Mouse (Mus musculus): ENCODE data around the gene Ciart.
"Not testable (repeated sequence)": the region's sequence is repeated elsewhere in the genome, so short reads cannot be mapped to it uniquely, and the experiment has no call there.

Ciart gene

DNA sequence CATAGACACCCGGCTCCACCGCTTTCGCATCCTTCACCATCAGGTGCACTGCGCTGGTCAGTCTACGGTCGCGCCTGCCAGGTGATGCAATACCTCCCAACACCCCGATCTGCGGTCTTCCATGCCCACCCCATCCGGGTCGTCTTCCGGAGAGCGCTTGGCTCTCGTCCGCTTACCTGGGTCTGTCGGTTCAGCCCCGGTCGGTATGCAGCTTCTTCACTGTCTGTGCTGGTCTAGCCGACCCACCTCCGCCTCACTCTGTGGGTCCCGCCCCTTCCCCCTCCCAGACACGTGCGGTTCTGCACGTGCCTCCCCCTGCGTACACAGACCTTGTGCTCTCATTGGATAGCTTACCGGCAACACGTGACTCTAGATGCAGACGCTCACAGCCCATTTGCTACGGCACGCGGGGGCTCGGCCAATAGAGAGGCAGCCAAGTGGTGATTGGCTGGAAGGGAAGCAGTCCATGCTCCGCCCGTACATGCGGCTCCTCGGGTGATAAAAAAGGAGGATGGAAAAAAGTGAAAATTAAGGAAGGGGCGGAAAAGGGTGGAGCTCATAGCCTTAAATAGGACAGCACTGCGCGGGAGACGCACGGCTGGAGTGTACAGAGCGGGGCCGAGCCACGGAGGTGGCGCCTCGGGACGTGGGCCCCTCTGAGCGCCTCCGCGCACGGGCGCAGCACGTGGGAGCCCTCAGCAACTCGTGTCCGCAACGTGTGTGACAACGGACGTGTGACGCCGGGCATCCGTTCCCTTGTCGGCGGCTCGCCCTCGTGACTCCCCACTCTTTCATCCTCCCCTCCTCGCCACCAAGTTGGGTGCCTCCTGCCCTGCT lies at the start of gene Ciart:
Gene Ciart, minus strand, starts transcription at position 273 of the 837 bp plus-strand sequence.
- DNase-seq (ENCODE audit: low spot score), result peak; percentile 99

GRCm38 (mm10) chr3:95931471-95931870 lies 49.4 kb upstream of the Ciart start:
- DNase-seq (ENCODE audit: low spot score), result no peak

GRCm38 (mm10) chr3:95930471-95930789 lies 48.4 kb upstream of the Ciart start:
- no peak for DNase-seq (ENCODE audit: low spot score)

- DNase-seq (ENCODE audit: low spot score), result peak; percentile 66
Measured at GRCm38 (mm10) chr3:95929581-95930470, 47.8 kb upstream of the Ciart start.

DNA sequence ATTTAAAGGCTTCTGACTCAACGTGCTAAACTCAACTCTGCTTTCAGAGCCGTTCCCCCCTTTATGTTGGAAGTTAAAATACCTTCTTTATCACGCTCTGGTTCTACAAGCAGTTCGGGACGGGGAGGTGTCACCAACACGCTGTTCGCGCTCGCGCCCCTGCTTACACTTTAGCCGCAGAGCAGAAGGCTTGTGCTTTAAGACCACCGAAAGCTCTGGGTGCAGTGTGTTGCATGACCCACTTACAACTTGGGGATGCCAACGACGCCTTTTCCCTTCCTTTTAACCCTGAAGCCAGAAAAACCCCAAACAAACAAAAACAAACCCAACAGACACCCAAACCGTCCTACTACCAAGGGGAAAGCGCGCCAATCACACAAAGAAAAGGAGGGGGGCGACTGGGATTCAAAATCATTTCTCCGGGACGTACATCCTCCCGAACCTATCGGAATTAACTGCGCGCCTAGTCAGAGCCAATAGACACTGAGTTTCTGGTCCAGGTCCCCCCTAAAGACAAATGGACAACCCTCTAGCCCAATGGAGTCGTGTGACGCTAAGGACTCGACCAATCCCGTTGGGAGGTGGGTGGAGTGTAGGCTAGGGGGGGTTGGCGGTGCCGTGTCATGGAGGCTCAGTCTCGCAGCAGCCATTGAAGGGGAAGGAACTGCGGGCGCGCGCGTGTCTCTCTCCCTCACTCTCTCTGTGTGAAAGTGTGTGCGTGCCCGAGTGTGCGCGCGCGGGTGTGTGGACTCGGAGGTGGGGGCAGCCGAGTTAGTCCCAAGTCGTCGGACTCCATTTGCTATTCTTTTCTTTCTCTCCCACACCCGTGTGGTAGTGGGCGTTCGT lies 46.8 kb upstream of the Ciart start, which contains the start of gene Anp32e:
Gene Anp32e, plus strand, starts transcription at position 589 of the 846 bp plus-strand sequence.
- DNase-seq (ENCODE audit: low spot score), result peak; percentile 97

GRCm38 (mm10) chr3:95928261-95928657 lies 46.2 kb upstream of the Ciart start:
- no peak for DNase-seq (ENCODE audit: low spot score)

GRCm38 (mm10) chr3:95925087-95925486 lies 43.0 kb upstream of the Ciart start:
- DNase-seq (ENCODE audit: low spot score), result no peak

DNA sequence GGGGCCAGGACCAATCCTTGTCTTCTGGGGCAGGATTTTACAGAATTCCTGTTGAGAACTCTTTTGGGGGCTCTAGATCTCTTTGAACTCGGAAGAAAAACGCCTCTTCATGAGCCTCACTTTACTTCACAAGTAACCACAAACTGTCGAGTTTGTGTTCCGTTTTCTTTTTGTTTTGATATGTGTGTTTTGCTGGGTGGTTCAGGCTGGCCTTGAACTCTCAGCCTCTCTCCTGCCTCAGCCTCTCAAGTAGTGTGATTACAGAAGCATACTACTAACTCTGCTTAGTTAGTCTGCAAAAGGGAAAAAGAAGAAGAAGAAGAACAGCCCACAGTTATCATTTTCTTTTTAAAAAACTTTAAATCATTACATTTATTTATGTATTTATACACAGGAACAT lies 42.1 kb upstream of the Ciart start:
- DNase-seq (ENCODE audit: low spot score), result no peak

DNA sequence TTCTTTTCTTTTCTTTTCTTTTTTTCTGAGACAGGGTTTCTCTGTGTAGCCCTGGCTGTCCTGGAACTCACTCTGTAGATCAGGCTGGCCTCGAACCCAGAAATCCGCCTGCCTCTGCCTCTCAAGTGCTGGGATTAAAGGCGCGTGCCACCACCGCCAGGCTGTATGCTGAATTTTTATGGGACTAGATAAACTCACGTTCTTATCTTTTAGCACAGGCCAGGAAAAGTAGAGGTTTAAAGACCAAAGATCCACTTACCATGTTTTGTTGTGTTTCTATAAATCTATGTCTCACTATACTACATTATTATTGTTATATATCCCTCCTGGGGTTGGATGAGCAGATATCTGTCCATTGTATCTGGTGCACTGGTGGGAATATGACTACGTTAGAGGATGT lies 41.4 kb upstream of the Ciart start:
- DNase-seq (ENCODE audit: low spot score), result not testable (repeated sequence)

DNA sequence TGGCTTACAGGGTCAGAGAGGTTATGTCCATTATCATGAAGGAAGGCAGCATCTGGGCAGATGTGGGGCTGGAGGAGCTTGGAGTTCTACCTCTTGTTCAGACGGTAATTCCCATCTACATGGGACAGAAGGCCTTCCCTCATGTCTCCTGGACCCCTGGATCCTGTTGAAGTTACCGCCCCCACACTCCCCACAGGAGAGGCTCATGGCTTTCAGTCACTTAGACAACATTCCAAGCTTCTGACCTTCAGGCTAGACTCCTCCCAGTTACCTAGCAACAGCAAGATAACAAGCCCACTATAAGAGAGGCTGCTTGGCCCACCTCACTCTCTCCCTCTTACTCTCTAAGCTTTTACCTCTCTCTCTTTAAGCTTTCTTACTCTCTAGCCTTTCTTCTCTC lies 38.5 kb upstream of the Ciart start:
- DNase-seq (ENCODE audit: low spot score), result not testable (repeated sequence)

- no peak for DNase-seq (ENCODE audit: low spot score)
Measured at GRCm38 (mm10) chr3:95916760-95917159, 34.7 kb upstream of the Ciart start.

GRCm38 (mm10) chr3:95914706-95915105 lies 32.7 kb upstream of the Ciart start:
- no peak for DNase-seq (ENCODE audit: low spot score)

DNA sequence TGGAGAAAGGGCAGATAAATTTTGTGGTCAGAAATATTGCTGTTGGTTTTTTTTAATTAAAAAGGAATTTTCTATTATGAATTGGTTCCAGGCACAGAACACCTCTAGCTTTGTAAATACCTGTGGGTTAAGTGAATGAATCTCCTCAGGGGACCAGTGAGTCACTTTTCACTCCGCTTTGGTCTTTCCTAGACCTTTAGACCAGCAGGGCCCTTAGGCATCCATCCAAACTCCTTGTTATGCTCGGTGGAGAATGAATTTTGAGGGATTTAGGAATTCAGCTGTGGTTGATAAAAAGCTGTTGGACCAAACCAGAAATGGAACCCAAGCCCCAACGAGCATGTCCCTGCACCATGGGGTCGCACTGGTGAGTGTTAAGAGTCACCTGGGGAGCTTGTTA lies 25.6 kb upstream of the Ciart start:
- DNase-seq (ENCODE audit: low spot score), result no peak

GRCm38 (mm10) chr3:95906860-95907259 lies 24.8 kb upstream of the Ciart start:
- DNase-seq (ENCODE audit: low spot score), result no peak

GRCm38 (mm10) chr3:95905940-95906492 lies 24.0 kb upstream of the Ciart start:
- no peak for DNase-seq (ENCODE audit: low spot score)

GRCm38 (mm10) chr3:95905146-95905939 lies 23.3 kb upstream of the Ciart start:
- no peak for DNase-seq (ENCODE audit: low spot score)

DNA sequence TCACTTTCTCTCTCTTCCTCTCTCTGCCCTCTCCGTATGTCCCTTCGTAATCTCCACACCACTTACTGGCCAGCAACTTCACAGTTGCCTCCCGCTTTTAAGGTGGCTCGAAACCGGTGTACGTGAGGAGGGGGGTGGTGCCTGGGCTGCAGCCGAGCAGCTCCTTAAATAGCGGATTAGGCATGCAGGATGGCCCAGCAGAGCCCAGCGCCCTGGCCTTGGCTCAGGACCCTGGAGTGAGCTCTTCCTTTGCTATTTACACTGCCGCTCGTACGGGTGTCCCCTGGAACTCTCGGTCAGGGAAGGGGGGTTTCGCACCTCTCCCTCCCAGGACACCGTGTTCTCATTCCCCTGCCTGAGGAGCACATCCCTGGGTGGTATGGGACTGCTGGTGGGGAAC lies 22.5 kb upstream of the Ciart start, which contains the start of gene Car14:
Gene Car14, minus strand, starts transcription at position 124 of the 400 bp plus-strand sequence.
- DNase-seq (ENCODE audit: low spot score), result peak; percentile 34

DNA sequence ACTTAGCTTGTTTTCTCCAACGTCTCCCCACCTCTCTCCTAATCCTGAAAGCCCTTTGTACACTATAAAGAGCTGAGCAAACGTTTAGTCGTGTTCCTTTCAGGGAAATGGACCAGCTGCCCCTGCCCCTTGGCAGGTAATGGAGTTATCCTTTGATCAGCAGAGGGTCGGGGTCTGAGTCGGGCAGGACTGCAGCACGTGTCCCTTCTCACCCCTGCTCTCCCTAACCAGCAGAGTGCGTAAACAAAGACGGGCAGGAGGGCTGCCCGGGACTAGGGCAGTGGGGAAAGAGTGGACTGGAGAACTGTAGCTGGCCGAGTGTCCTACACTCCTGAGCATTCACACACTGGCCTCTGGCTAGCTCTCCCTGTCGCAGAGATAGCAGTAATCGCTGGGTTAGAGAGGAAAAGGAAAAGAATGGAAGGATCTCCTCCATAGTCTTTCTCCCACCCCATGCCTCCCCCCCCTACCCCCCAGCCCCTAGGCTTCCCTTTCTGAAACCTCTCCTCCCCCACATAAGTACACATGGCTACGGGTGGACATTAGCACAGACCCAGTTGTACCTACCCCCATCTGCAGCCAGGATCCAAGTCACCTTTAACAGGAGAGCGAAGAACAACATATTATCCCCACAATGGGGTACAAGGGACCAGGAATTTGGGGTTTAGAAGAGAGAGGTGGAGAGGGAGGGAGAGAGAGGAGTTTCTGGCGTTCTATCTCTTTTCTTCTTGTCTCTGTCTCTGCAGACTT lies 21.9 kb upstream of the Ciart start:
- no peak for DNase-seq (ENCODE audit: low spot score)

- no peak for DNase-seq (ENCODE audit: low spot score)
Measured at GRCm38 (mm10) chr3:95902643-95903042, 20.6 kb upstream of the Ciart start.

- DNase-seq (ENCODE audit: low spot score), result no peak
Measured at GRCm38 (mm10) chr3:95902373-95902625, 20.2 kb upstream of the Ciart start.

Measured in testis, postnatal 14 days (tissue).